Mouse (Mus musculus) ES-Bruce4 (cell line): ENCODE data around the gene Lsg1. TPM values are rescaled to one million over a fixed set of nuclear protein-coding genes. Genes with fewer than 3 reads are reported as not detected.
A peak's percentile ranks its signal among the peaks of the same experiment; 100 is the strongest.

ENCODE experiments used
- H3K27ac ChIP-seq: 2 replicates; pipeline ENCODE4 v1.5.1; 2012; ENCODE audit warnings: low read length, inconsistent platforms; ENCODE audit not compliant: insufficient read depth
- H3K27me3 ChIP-seq: 2 replicates; pipeline ENCODE4 v1.6.1; 2012; ENCODE audit warnings: mild to moderate bottlenecking, low read length, inconsistent platforms; ENCODE audit not compliant: control insufficient read depth, poor library complexity, insufficient read depth, severe bottlenecking
- H3K36me3 ChIP-seq: 2 replicates; pipeline ENCODE4 v1.6.1; 2012; ENCODE audit warnings: inconsistent platforms, mild to moderate bottlenecking, low read length, moderate library complexity; ENCODE audit not compliant: control insufficient read depth, poor library complexity, insufficient read depth, severe bottlenecking
- H3K4me1 ChIP-seq: one replicate; pipeline ENCODE4 v1.8.1; 2011; ENCODE audit warnings: low read length; ENCODE audit not compliant: control insufficient read depth, insufficient read depth
- H3K4me3 ChIP-seq: 2 replicates; pipeline ENCODE4 v1.5.1; 2011; ENCODE audit warnings: low read depth, mild to moderate bottlenecking, low read length
- H3K9ac ChIP-seq: 2 replicates; pipeline ENCODE4 v1.6.1; 2012; ENCODE audit warnings: low read depth, mild to moderate bottlenecking, inconsistent platforms; ENCODE audit not compliant: poor library complexity, severe bottlenecking
- H3K9me3 ChIP-seq: replicated peaks from 2 replicates; pipeline ENCODE4 v1.6.1; 2012; ENCODE audit warnings: mild to moderate bottlenecking, low read length, inconsistent platforms; ENCODE audit not compliant: control insufficient read depth, poor library complexity, insufficient read depth, severe bottlenecking
- CTCF ChIP-seq: IDR thresholded peaks from one replicate; pipeline ENCODE4 v1.8.1; 2011; ENCODE audit warnings: low read depth, low read length
- EP300 ChIP-seq: IDR thresholded peaks from 2 replicates; pipeline ENCODE4 v1.6.1; 2011; ENCODE audit warnings: low read depth, low read length; ENCODE audit not compliant: insufficient read depth
- POLR2A ChIP-seq: IDR thresholded peaks from one replicate; pipeline ENCODE4 v1.8.1; 2011; ENCODE audit warnings: low read length; ENCODE audit not compliant: insufficient read depth
- polyA plus RNA-seq: library from polyadenylated mRNA; stranded (reverse); fragments of >200 nt; gene quantifications from 2 replicates; pipeline ENCODE4 v1.2.4, GENCODE M21; 2011; ENCODE audit warnings: low read depth; ENCODE audit not compliant: missing spikeins, insufficient read depth, insufficient read length

Lsg1 gene
- polyA plus RNA-seq, 1 experiment = 73.3 TPM

- Histone ChIP-seq H3K4me1 (no peaks in the 10 kb centered on the region), H3K27ac (no peak within 1 kb of the TSS), H3K9me3 (peaks cover 8% of the 10 kb centered on the region), H3K36me3 (no peaks in the 10 kb centered on the region), H3K4me3 (peak within 1 kb of the TSS; percentile 78), H3K27me3 (no peaks in the 10 kb centered on the region), H3K9ac (peak within 1 kb of the TSS; percentile 68)
- TF ChIP-seq CTCF (no peak), EP300 (no peak), POLR2A (no peak)
Observed at GRCm38 (mm10) chr16:30550748-30551192, 36.6 kb downstream of the Lsg1 start, which contains the start of gene Tmem44. Gene Tmem44 (minus strand): TSS chr16:30550842.

GRCm38 (mm10) chr16:30549966-30550747 is 37.2 kb downstream of the Lsg1 start:
- Histone ChIP-seq H3K27me3 (no peaks in the 10 kb centered on the region), H3K4me3 (peak overlapping the region; percentile 78), H3K9me3 (peaks cover 4% of the 10 kb centered on the region; the same call in 1 of the 2 replicates), H3K36me3 (no peaks in the 10 kb centered on the region), H3K9ac (peak overlapping the region; percentile 68), H3K27ac (no peak overlapping the region), H3K4me1 (no peaks in the 10 kb centered on the region)
- peak; percentile 57 for TF ChIP-seq CTCF
- TF ChIP-seq POLR2A = no peak

GRCm38 (mm10) chr16:30549516-30549915 is 37.9 kb downstream of the Lsg1 start:
- Histone ChIP-seq H3K9ac (no peak overlapping the region), H3K4me1 (no peaks in the 10 kb centered on the region), H3K27ac (no peak overlapping the region), H3K9me3 (no peaks in the 10 kb centered on the region), H3K36me3 (no peaks in the 10 kb centered on the region), H3K4me3 (no peak overlapping the region), H3K27me3 (no peaks in the 10 kb centered on the region)
- no peak for TF ChIP-seq CTCF
- no peak for TF ChIP-seq EP300
- no peak for TF ChIP-seq POLR2A

- no peaks in the 10 kb centered on the region for H3K4me1 ChIP-seq
- H3K27ac ChIP-seq = no peak overlapping the region
- no peak overlapping the region for H3K9ac ChIP-seq
- H3K4me3 ChIP-seq = no peak overlapping the region
- H3K36me3 ChIP-seq = no peaks in the 10 kb centered on the region
- no peak for TF ChIP-seq POLR2A
- TF ChIP-seq EP300 = no peak
- no peak for TF ChIP-seq CTCF
- no peaks in the 10 kb centered on the region for H3K27me3 ChIP-seq
- no peaks in the 10 kb centered on the region for H3K9me3 ChIP-seq
Observed at GRCm38 (mm10) chr16:30548291-30548690, 39.1 kb downstream of the Lsg1 start.

GRCm38 (mm10) chr16:30544693-30545092 is 42.7 kb downstream of the Lsg1 start:
- H3K36me3 ChIP-seq = no peaks in the 10 kb centered on the region

GRCm38 (mm10) chr16:30543386-30543785 is 44.0 kb downstream of the Lsg1 start:
- no peaks in the 10 kb centered on the region for H3K9me3 ChIP-seq
- H3K4me1 ChIP-seq = no peaks in the 10 kb centered on the region
- H3K27ac ChIP-seq = no peak overlapping the region
- no peaks in the 10 kb centered on the region for H3K36me3 ChIP-seq
- H3K27me3 ChIP-seq = no peaks in the 10 kb centered on the region
- no peak overlapping the region for H3K9ac ChIP-seq
- TF ChIP-seq EP300 = no peak
- TF ChIP-seq POLR2A = no peak
- no peak for TF ChIP-seq CTCF
- no peak overlapping the region for H3K4me3 ChIP-seq

More at GRCm38 (mm10) chr16:30544693-30545092, 42.7 kb downstream of the Lsg1 start:
- no peak overlapping the region for H3K27ac ChIP-seq
- H3K9ac ChIP-seq = no peak overlapping the region
- no peaks in the 10 kb centered on the region for H3K4me1 ChIP-seq
- TF ChIP-seq CTCF (no peak), POLR2A (no peak), EP300 (no peak)
- H3K4me3 ChIP-seq = no peak overlapping the region
- H3K27me3 ChIP-seq = no peaks in the 10 kb centered on the region
- no peaks in the 10 kb centered on the region for H3K9me3 ChIP-seq
